Mouse (Mus musculus) hindbrain, embryonic 16.5 days (tissue): ENCODE results near the gene Mgst3. TPM values are rescaled to one million over a fixed set of nuclear protein-coding genes. Genes with fewer than 3 reads are reported as not detected.

Experiments
- ATAC-seq: fragments of 200-750 bp; cut with Nextera tagmentation; 2 replicates; pipeline ENCODE4 v1.8.0; 2017; ENCODE audit warnings: moderate TSS enrichment, moderate library complexity
- H3K27ac ChIP-seq: fragments of 300-500 bp; sonication (generic); 2 replicates; pipeline ENCODE4 v1.5.1; 2014; ENCODE audit warnings: low read depth, mild to moderate bottlenecking, control low read depth, low read length, moderate library complexity
- H3K27me3 ChIP-seq: fragments of 300-500 bp; sonication (generic); replicated peaks from 2 replicates; pipeline ENCODE4 v1.6.1; 2014; ENCODE audit warnings: low read length; ENCODE audit not compliant: control insufficient read depth, insufficient read depth
- H3K36me3 ChIP-seq: fragments of 300-500 bp; sonication (generic); 2 replicates; pipeline ENCODE4 v1.6.1; 2014; ENCODE audit warnings: mild to moderate bottlenecking, low read length, moderate library complexity, mixed read lengths; ENCODE audit not compliant: control insufficient read depth, insufficient read depth
- H3K4me1 ChIP-seq: fragments of 300-500 bp; sonication (generic); 2 replicates; pipeline ENCODE4 v1.6.1; 2014; ENCODE audit warnings: low read depth, low read length; ENCODE audit not compliant: control insufficient read depth, insufficient read depth
- H3K4me2 ChIP-seq: fragments of 300-500 bp; sonication (generic); 2 replicates; pipeline ENCODE4 v1.6.1; 2014; ENCODE audit warnings: mild to moderate bottlenecking, low read length, control low read depth, moderate library complexity
- H3K4me3 ChIP-seq: fragments of 300-500 bp; sonication (generic); 2 replicates; pipeline ENCODE4 v1.5.1; 2014; ENCODE audit warnings: mild to moderate bottlenecking, low read length, control low read depth, moderate library complexity
- H3K9ac ChIP-seq: fragments of 300-500 bp; sonication (generic); 2 replicates; pipeline ENCODE4 v1.6.1; 2014; ENCODE audit warnings: low read depth, mild to moderate bottlenecking, control low read depth, low read length, moderate library complexity
- H3K9me3 ChIP-seq: fragments of 300-500 bp; sonication (generic); 2 replicates; pipeline ENCODE4 v1.6.1; 2014; ENCODE audit warnings: mild to moderate bottlenecking, low read length, moderate library complexity; ENCODE audit not compliant: control insufficient read depth
- WGBS: fragments of 180-500 bp; shearing (Covaris S2); extraction: QIAGEN DNeasy Blood & Tissue Kit; methylation state at CpG from one replicate; pipeline ENCODE4 v1.1.7; 2014; 5-methylcytosine and 5-hydroxymethylcytosine counted together
- polyA plus RNA-seq: library from polyadenylated mRNA; unstranded; fragments of >200 nt; fragmentation: Nextera tagmentation; extraction: Ambion mirVana; gene quantifications from 2 replicates; pipeline ENCODE4 v1.2.1, GENCODE M21; 2015

The Mgst3 gene
- polyA plus RNA-seq, 1 experiment from 2014 or later = 237 TPM

DNA sequence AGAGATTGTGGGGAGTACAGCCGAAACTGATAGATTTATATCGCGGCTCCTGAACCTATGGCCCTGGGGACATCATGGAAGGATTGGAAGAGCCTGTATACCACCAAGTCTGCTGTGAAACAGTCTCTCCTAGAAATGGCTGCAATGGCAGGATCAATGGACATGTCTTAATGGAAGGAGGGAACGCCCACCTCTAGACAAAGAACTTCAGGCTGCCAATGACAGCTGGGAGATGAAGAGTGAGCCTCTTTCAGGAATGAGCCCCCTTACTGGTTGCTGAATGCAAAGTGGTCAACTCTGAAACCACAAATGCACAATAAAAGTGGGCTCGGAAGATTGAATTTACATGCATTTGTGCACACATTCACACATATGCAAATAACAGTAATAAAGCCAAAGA, 10.9 kb downstream of the Mgst3 start:
- no peaks in the 10 kb centered on the region for H3K36me3 ChIP-seq
- WGBS = 73% methylated on average over 5 of the region's 5 CpGs
- no peaks in the 10 kb centered on the region for H3K9me3 ChIP-seq
- H3K27ac ChIP-seq = no peak overlapping the region
- no peak overlapping the region for H3K9ac ChIP-seq
- H3K4me2 ChIP-seq = no peak overlapping the region
- H3K4me1 ChIP-seq = no peaks in the 10 kb centered on the region
- no peaks in the 10 kb centered on the region for H3K27me3 ChIP-seq
- H3K4me3 ChIP-seq = no peak overlapping the region
- ATAC-seq = no peak

- Histone ChIP-seq H3K4me2 (no peak overlapping the region), H3K36me3 (no peaks in the 10 kb centered on the region), H3K27ac (no peak overlapping the region), H3K4me3 (no peak overlapping the region), H3K9ac (no peak overlapping the region), H3K4me1 (no peaks in the 10 kb centered on the region), H3K9me3 (no peaks in the 10 kb centered on the region), H3K27me3 (no peaks in the 10 kb centered on the region)
- ATAC-seq = no peak
- 78% methylated on average over 7 of the region's 7 CpGs for WGBS
Observed at GRCm38 (mm10) chr1:167382316-167382715, 11.3 kb downstream of the Mgst3 start.

DNA sequence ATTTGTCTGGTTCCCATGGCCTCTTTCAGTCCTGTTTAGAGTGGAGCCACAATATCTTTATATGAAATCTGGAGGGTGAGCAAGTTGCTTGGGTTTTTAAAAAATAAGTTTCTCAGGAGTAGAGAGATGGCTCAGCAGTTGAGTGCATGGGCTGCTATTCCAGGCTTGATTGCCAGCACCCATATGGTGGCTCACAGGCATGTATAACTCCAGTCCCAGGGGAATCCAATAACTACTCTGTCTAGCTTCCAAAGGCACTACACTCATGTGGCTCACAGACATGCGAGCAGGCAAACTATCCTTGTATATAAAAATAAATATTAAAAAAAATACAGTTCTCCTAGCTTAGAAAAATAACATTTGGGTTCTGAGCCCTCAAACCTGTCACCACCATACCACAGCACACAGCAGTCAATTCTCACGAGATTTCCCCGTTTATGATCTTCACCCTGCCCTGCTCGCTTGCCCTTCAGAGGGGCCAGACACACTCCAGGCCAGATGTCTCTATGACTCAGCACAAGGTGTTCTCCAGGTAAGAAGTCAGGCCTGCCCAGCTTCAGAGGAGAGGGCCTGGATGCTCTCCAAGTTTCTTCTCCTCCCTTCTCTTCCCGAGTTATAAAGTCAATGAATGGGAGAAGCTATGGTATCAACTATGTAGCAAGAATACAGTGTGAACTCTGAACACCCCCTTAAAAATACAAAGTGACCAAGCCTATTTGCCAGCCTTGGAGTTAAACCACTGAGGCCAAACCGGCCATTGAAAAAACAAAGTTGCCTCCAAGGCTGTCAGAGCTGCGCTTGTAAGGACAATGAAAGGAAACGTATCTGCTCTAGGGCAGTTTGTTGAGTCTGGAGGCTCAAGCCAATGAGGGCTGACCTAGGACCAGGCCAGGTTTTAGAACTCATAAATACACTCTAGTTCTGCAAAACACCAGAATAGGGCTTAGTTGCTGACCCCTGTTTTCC, 12.3 kb downstream of the Mgst3 start:
- Histone ChIP-seq H3K9me3 (no peaks in the 10 kb centered on the region), H3K27me3 (no peaks in the 10 kb centered on the region), H3K27ac (no peak overlapping the region), H3K9ac (no peak overlapping the region), H3K4me1 (no peaks in the 10 kb centered on the region), H3K4me3 (no peak overlapping the region), H3K4me2 (no peak overlapping the region), H3K36me3 (peaks cover 3% of the 10 kb centered on the region)
- WGBS = 87% methylated on average over 8 of the region's 8 CpGs
- no peak for ATAC-seq

- ATAC-seq = no peak
- Histone ChIP-seq H3K9ac (no peak overlapping the region), H3K36me3 (peaks cover 8% of the 10 kb centered on the region), H3K4me1 (no peaks in the 10 kb centered on the region), H3K9me3 (no peaks in the 10 kb centered on the region), H3K4me3 (no peak overlapping the region), H3K27ac (no peak overlapping the region), H3K4me2 (no peak overlapping the region), H3K27me3 (no peaks in the 10 kb centered on the region)
- WGBS = 83% methylated on average over 2 of the region's 2 CpGs
Observed at GRCm38 (mm10) chr1:167380223-167380622, 13.4 kb downstream of the Mgst3 start.

DNA sequence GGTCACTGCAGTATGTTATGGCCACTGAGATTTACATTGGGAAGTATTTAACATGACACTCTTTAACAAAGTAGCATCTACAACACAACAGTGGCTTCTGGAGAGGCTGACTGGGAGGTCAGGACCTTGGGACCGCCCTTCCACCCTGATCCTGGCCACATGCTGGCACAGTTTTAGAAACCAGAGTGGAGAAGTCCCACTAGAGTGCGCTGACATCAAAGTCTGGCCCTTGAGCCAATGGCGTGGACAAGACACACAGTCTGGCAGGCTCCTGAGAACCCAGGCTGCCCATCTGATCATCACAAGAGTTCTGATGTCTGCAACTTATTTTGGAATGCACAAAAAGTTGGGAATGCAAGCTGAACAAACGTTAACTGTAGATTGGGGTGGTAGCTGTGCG, 13.9 kb downstream of the Mgst3 start:
- WGBS = 72% methylated on average over 5 of the region's 5 CpGs

GRCm38 (mm10) chr1:167378019-167378418, 15.6 kb downstream of the Mgst3 start:
- H3K4me3 ChIP-seq = no peak overlapping the region
- peaks cover 14% of the 10 kb centered on the region for H3K36me3 ChIP-seq
- no peak overlapping the region for H3K27ac ChIP-seq
- no peak overlapping the region for H3K9ac ChIP-seq
- no peak for ATAC-seq
- H3K9me3 ChIP-seq = no peaks in the 10 kb centered on the region
- H3K4me1 ChIP-seq = no peaks in the 10 kb centered on the region
- WGBS = 83% methylated on average over 6 of the region's 6 CpGs
- H3K4me2 ChIP-seq = no peak overlapping the region
- no peaks in the 10 kb centered on the region for H3K27me3 ChIP-seq

More for the DNA sequence above, 13.9 kb downstream of the Mgst3 start:
- H3K27me3 ChIP-seq = no peaks in the 10 kb centered on the region
- no peaks in the 10 kb centered on the region for H3K4me1 ChIP-seq
- H3K9ac ChIP-seq = no peak overlapping the region
- no peak overlapping the region for H3K4me2 ChIP-seq
- H3K4me3 ChIP-seq = no peak overlapping the region
- no peaks in the 10 kb centered on the region for H3K9me3 ChIP-seq
- ATAC-seq = no peak
- H3K27ac ChIP-seq = no peak overlapping the region
- H3K36me3 ChIP-seq = peaks cover 8% of the 10 kb centered on the region

DNA sequence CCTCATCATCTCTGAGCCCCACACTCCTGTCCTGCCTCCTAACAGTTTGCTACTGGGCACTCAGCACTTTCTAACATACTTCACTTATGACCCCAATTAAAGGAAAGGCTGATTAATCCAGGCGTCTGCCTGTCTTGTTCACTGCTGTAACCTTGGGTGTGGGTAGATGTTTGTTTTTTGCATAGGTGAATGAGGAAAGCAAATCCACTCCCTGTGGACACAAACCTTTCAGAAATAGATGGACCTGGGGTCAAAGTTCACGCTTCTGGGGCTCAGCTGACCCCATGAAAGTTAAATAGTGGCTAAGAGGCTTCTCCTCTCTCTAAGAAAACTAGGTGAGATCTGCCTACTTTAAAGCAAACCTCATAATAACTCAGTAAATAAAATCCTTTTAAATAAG, 18.7 kb downstream of the Mgst3 start:
- H3K36me3 ChIP-seq = peaks cover 19% of the 10 kb centered on the region
- WGBS = 50% methylated on average over 2 of the region's 2 CpGs

DNA sequence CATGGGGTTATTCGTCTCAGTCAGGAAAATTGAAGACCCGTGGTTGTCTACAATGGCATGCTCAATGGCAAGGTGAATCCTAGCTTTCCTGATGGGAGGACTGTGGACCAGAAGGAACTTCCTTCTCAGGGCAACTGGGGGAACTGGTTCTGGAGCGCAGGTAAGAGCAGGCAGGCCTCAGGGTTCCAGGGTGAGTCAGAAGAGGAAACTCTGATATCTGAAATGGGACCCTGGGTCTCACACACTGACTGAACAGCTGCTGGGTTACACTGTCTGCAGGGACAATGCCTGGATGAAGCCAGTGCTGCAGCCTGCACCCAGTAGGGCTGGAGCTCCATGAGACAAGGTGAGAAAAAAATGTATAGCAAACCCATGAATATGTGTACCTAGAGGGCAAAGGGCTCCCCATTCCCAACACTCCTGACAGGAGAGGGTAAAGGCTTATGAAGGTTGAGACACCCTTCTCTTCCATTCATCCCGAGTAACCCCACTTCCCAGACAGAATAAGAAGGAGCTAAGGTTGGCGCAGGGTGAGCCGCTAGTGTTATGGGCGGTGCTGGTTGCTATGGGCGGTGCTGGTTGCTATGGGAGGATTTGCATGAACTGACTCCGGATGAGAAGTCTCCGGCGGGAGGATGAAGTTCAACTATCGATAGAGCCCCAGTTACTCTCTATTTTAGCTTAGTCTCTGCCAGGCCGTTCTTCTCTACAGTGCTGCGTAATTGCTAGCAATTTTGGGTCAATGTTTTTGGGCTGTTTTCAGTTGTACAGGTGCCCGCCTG, 19.4 kb downstream of the Mgst3 start:
- no peaks in the 10 kb centered on the region for H3K4me1 ChIP-seq
- no peak overlapping the region for H3K27ac ChIP-seq
- H3K36me3 ChIP-seq = peaks cover 19% of the 10 kb centered on the region
- no peak overlapping the region for H3K9ac ChIP-seq
- H3K4me3 ChIP-seq = no peak overlapping the region
- H3K4me2 ChIP-seq = no peak overlapping the region
- ATAC-seq = 0 out of 2 replicates have a peak, but pooled peaks have one; percentile 12
- H3K27me3 ChIP-seq = no peaks in the 10 kb centered on the region
- H3K9me3 ChIP-seq = no peaks in the 10 kb centered on the region
- WGBS = 23% methylated on average over 15 of the region's 15 CpGs

More for the DNA sequence above, 18.7 kb downstream of the Mgst3 start:
- H3K4me2 ChIP-seq = no peak overlapping the region
- no peak overlapping the region for H3K27ac ChIP-seq
- H3K27me3 ChIP-seq = no peaks in the 10 kb centered on the region
- no peaks in the 10 kb centered on the region for H3K9me3 ChIP-seq
- no peak overlapping the region for H3K9ac ChIP-seq
- H3K4me1 ChIP-seq = no peaks in the 10 kb centered on the region
- no peak for ATAC-seq
- H3K4me3 ChIP-seq = no peak overlapping the region

DNA sequence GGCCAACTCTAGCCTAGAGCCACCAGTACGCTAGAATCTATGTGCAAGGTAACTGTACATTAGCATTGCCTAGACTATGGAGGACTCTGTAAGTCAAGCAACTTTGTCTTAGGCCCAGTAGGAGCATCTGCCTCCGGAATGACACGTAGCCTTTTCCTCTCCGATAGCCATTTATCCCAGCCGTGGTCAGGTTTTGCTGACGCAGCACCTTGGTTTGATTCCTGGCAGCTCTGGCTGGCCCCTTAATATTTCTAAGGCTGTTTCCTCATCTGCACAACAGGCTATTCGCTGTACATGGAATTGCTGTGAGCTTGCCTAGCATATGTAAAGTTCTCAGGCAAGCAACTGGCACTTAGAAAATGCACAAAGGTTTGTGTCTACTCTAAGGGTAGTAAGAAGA, 20.9 kb downstream of the Mgst3 start:
- no peak overlapping the region for H3K27ac ChIP-seq
- peaks cover 19% of the 10 kb centered on the region for H3K36me3 ChIP-seq
- no peak overlapping the region for H3K4me2 ChIP-seq
- no peaks in the 10 kb centered on the region for H3K4me1 ChIP-seq
- no peak overlapping the region for H3K9ac ChIP-seq
- WGBS = 94% methylated on average over 7 of the region's 7 CpGs
- ATAC-seq = no peak
- H3K4me3 ChIP-seq = no peak overlapping the region
- no peaks in the 10 kb centered on the region for H3K27me3 ChIP-seq
- no peaks in the 10 kb centered on the region for H3K9me3 ChIP-seq
